8 mouse cellular contexts compared by ENCODE assay signal in genomic region chr6:136827116-136827515, GRCm38 (mm10). TPM values are rescaled to one million over a fixed set of nuclear protein-coding genes. Genes with fewer than 3 reads are reported as not detected.
DNase-seq lines count a peak whose midpoint lies in the region; ATAC-seq and TF ChIP-seq lines count a peak whose summit lies in the region.

No protein-coding gene starts in this region.

- DNase-seq in heart, adult 18-20 months: no peak
- DNase-seq in liver, postnatal 0 days: no peak
- no peak for DNase-seq in ovary, postnatal 14 days (ENCODE audit: low spot score)
- no peak for DNase-seq in ovary, adult 18-20 months (ENCODE audit: low spot score)
- DNase-seq in cerebellum, adult 11-12 months: no peak

- H3K27me3 ChIP-seq in heart, embryonic 14.5 days (ENCODE audit: control insufficient read depth, insufficient read depth, low read length): no peaks in the 10 kb centered on the region
- no peaks in the 10 kb centered on the region for H3K27me3 ChIP-seq in ES-Bruce4 (ENCODE audit: control insufficient read depth, insufficient read depth, low read length, poor library complexity, severe bottlenecking)
- no peaks in the 10 kb centered on the region for H3K27me3 ChIP-seq in forebrain, embryonic 16.5 days (replicated peaks; ENCODE audit: control insufficient read depth, insufficient read depth, low read length)
- H3K27me3 ChIP-seq in liver, postnatal 0 days (ENCODE audit: insufficient read depth, low read length): no peaks in the 10 kb centered on the region

- H3K4me1 ChIP-seq in heart, embryonic 14.5 days (ENCODE audit: control insufficient read depth in 2 of 2, insufficient read depth in 2 of 2, low read length in 2 of 2): peaks cover 0 to 9% of the 10 kb centered on the region in 2 experiments; a peak in 2 of 4 replicates
- no peaks in the 10 kb centered on the region for H3K4me1 ChIP-seq in ES-Bruce4 (ENCODE audit: control insufficient read depth, insufficient read depth, low read length)
- H3K4me1 ChIP-seq in forebrain, embryonic 16.5 days (replicated peaks; ENCODE audit: control insufficient read depth, insufficient read depth, low read length): peaks cover 8% of the 10 kb centered on the region
- H3K4me1 ChIP-seq in liver, postnatal 0 days (ENCODE audit: insufficient read depth): peaks cover 16% of the 10 kb centered on the region

- whole genome bisulfite sequencing in heart, embryonic 14.5 days: 13% methylated on average over 7 of the region's 7 CpGs
- WGBS in forebrain, embryonic 16.5 days: 17% methylated on average over 7 of the region's 7 CpGs
- 4% methylated on average over 7 of the region's 7 CpGs for WGBS in liver, postnatal 0 days (ENCODE audit: insufficient replicate concordance)

- no peak for TF ChIP-seq EP300 in ES-Bruce4 (IDR thresholded peaks at IDR 0.05; ENCODE audit: insufficient read depth, low read depth, low read length)
- TF ChIP-seq EP300 in liver, postnatal 0 days (IDR thresholded peaks at IDR 0.05; ENCODE audit: low read depth): no peak

- TF ChIP-seq POLR2A in ES-Bruce4 (IDR thresholded peaks at IDR 0.05; ENCODE audit: insufficient read depth, low read length): no peak

- H3K9me3 ChIP-seq in heart, embryonic 14.5 days (ENCODE audit: control insufficient read depth, low read length): no peaks in the 10 kb centered on the region
- H3K9me3 ChIP-seq in ES-Bruce4 (replicated peaks; ENCODE audit: control insufficient read depth, insufficient read depth, low read length, poor library complexity, severe bottlenecking): no peaks in the 10 kb centered on the region
- no peaks in the 10 kb centered on the region for H3K9me3 ChIP-seq in forebrain, embryonic 16.5 days (ENCODE audit: control insufficient read depth, low read length)
- H3K9me3 ChIP-seq in liver, postnatal 0 days (ENCODE audit: low read length): no peaks in the 10 kb centered on the region

- H3K4me2 ChIP-seq in heart, embryonic 14.5 days (ENCODE audit: low read length): peak overlapping the region; percentile 90
- H3K4me2 ChIP-seq in forebrain, embryonic 16.5 days (ENCODE audit: low read length): peak overlapping the region; percentile 84
- peak overlapping the region; percentile 89 for H3K4me2 ChIP-seq in liver, postnatal 0 days (ENCODE audit: low read depth, low read length)

- H3K27ac ChIP-seq in heart, embryonic 14.5 days (replicated peaks in 1 of 2; ENCODE audit: control insufficient read depth in 1 of 2, insufficient read depth in 1 of 2, low read depth in 2 of 2, low read length in 2 of 2): peak overlapping the region in 1 of 2 experiments; percentile 79; a peak in 2 of 4 replicates
- 0 out of 2 replicates have a peak overlapping the region, but pooled peaks have one; percentile 51 for H3K27ac ChIP-seq in ES-Bruce4 (ENCODE audit: insufficient read depth, low read length)
- H3K27ac ChIP-seq in forebrain, embryonic 16.5 days (ENCODE audit: low read length): no peak overlapping the region; the same call in 1 of the 2 replicates
- peak overlapping the region; percentile 90 for H3K27ac ChIP-seq in liver, postnatal 0 days (ENCODE audit: low read depth)

- H3K9ac ChIP-seq in heart, embryonic 14.5 days (ENCODE audit: low read length): peak overlapping the region; percentile 99
- H3K9ac ChIP-seq in ES-Bruce4 (ENCODE audit: low read depth, poor library complexity, severe bottlenecking): peak overlapping the region; percentile 98
- H3K9ac ChIP-seq in forebrain, embryonic 16.5 days (replicated peaks; ENCODE audit: low read depth, low read length): peak overlapping the region; percentile 97
- H3K9ac ChIP-seq in liver, postnatal 0 days (replicated peaks): peak overlapping the region; percentile 98

- peaks cover 35% of the 10 kb centered on the region for H3K36me3 ChIP-seq in heart, embryonic 14.5 days (ENCODE audit: control insufficient read depth, insufficient read depth, low read length)
- peaks cover 31% of the 10 kb centered on the region for H3K36me3 ChIP-seq in ES-Bruce4 (ENCODE audit: control insufficient read depth, insufficient read depth, low read length, poor library complexity, severe bottlenecking)
- peaks cover 21% of the 10 kb centered on the region for H3K36me3 ChIP-seq in forebrain, embryonic 16.5 days (ENCODE audit: control insufficient read depth, insufficient read depth)
- H3K36me3 ChIP-seq in liver, postnatal 0 days (replicated peaks; ENCODE audit: insufficient read depth, low read length): peaks cover 29% of the 10 kb centered on the region

- H3K4me3 ChIP-seq in heart, embryonic 14.5 days (ENCODE audit: control insufficient read depth in 1 of 2, insufficient read depth in 1 of 2, low read depth in 1 of 2, low read length in 2 of 2): peak overlapping the region; percentile 72 to 97
- peak overlapping the region; percentile 99 for H3K4me3 ChIP-seq in ES-Bruce4 (ENCODE audit: low read depth, low read length)
- peak overlapping the region; percentile 100 for H3K4me3 ChIP-seq in forebrain, embryonic 16.5 days (replicated peaks; ENCODE audit: low read length)
- peak overlapping the region; percentile 93 for H3K4me3 ChIP-seq in liver, postnatal 0 days (ENCODE audit: low read depth, low read length)

- no peak for ATAC-seq in heart, embryonic 14.5 days (ENCODE audit: insufficient number of reproducible peaks, insufficient read depth, low FRiP score, low read depth)
- ATAC-seq in forebrain, embryonic 16.5 days: no peak
- ATAC-seq in liver, postnatal 0 days: no peak

- TF ChIP-seq CTCF in ES-Bruce4 (IDR thresholded peaks at IDR 0.05; ENCODE audit: low read depth, low read length): no peak
- no peak for TF ChIP-seq CTCF in liver, postnatal 0 days (IDR thresholded peaks at IDR 0.05; ENCODE audit: low read depth)

RNA-seq across cellular contexts. Expression of gene BC049715, which starts 0.3 kb away (rescaled TPM):
- polyA plus RNA-seq in heart, embryonic 14.5 days (2014; fragmentation: Nextera tagmentation; extraction: Ambion mirVana): 1.1 and 2.3 TPM in 2 replicates
- 1 to 10 TPM in 1 of 2 experiments, under 1 TPM in 1; 0.80 to 1.1 TPM for total RNA-seq in heart, adult 18-20 months (2021)
- 0.25 and 0.49 TPM in 2 replicates for polyA plus RNA-seq in ES-Bruce4 (2011; ENCODE audit: insufficient read depth, insufficient read length, low read depth, missing spikeins)
- 1.0 and 1.4 TPM in 2 replicates for polyA plus RNA-seq in forebrain, embryonic 16.5 days (2015; fragmentation: Nextera tagmentation; extraction: Ambion mirVana)
- polyA plus RNA-seq in liver, postnatal 0 days (2015; fragmentation: Nextera tagmentation; extraction: Ambion mirVana): 0.44 and 0.99 TPM in 2 replicates

RNA-seq across cellular contexts. Expression of gene Wbp11, which starts 0.9 kb away (rescaled TPM):
- 67.7 and 69.5 TPM in 2 replicates for polyA plus RNA-seq in heart, embryonic 14.5 days (2014; fragmentation: Nextera tagmentation; extraction: Ambion mirVana)
- total RNA-seq in heart, adult 18-20 months (2021): 10 to 100 TPM; 53.4 to 64.0 TPM
- polyA plus RNA-seq in ES-Bruce4 (2011; ENCODE audit: insufficient read depth, insufficient read length, low read depth, missing spikeins): 151 and 164 TPM in 2 replicates
- polyA plus RNA-seq in forebrain, embryonic 16.5 days (2015; fragmentation: Nextera tagmentation; extraction: Ambion mirVana): 79.2 and 82.3 TPM in 2 replicates
- 32.8 and 33.8 TPM in 2 replicates for polyA plus RNA-seq in liver, postnatal 0 days (2015; fragmentation: Nextera tagmentation; extraction: Ambion mirVana)

RNA-seq across cellular contexts. Expression of gene Smco3, which starts 8.1 kb away (rescaled TPM):
- polyA plus RNA-seq in heart, embryonic 14.5 days (2014; fragmentation: Nextera tagmentation; extraction: Ambion mirVana): not detected in 2 replicates
- not detected for total RNA-seq in heart, adult 18-20 months (2021)
- not detected in 2 replicates for polyA plus RNA-seq in ES-Bruce4 (2011; ENCODE audit: insufficient read depth, insufficient read length, low read depth, missing spikeins)
- 0.54 and 0.91 TPM in 2 replicates for polyA plus RNA-seq in forebrain, embryonic 16.5 days (2015; fragmentation: Nextera tagmentation; extraction: Ambion mirVana)
- polyA plus RNA-seq in liver, postnatal 0 days (2015; fragmentation: Nextera tagmentation; extraction: Ambion mirVana): not detected in 2 replicates

RNA-seq across cellular contexts. Expression of gene H2afj, which starts 19.1 kb away (rescaled TPM):
- polyA plus RNA-seq in heart, embryonic 14.5 days (2014; fragmentation: Nextera tagmentation; extraction: Ambion mirVana): 71.4 TPM in 2 replicates
- total RNA-seq in heart, adult 18-20 months (2021): 10 to 100 TPM; 30.1 to 35.5 TPM
- 34.3 and 45.0 TPM in 2 replicates for polyA plus RNA-seq in ES-Bruce4 (2011; ENCODE audit: insufficient read depth, insufficient read length, low read depth, missing spikeins)
- polyA plus RNA-seq in forebrain, embryonic 16.5 days (2015; fragmentation: Nextera tagmentation; extraction: Ambion mirVana): 107 and 113 TPM in 2 replicates
- 147 and 152 TPM in 2 replicates for polyA plus RNA-seq in liver, postnatal 0 days (2015; fragmentation: Nextera tagmentation; extraction: Ambion mirVana)

RNA-seq across cellular contexts. Expression of gene Hist4h4, which starts 22.9 kb away (rescaled TPM):
- 0.20 and 0.35 TPM in 2 replicates for polyA plus RNA-seq in heart, embryonic 14.5 days (2014; fragmentation: Nextera tagmentation; extraction: Ambion mirVana)
- total RNA-seq in heart, adult 18-20 months (2021): 1 to 10 TPM; 4.5 to 5.7 TPM
- polyA plus RNA-seq in ES-Bruce4 (2011; ENCODE audit: insufficient read depth, insufficient read length, low read depth, missing spikeins): 0.46 and 0.63 TPM in 2 replicates
- 0.62 and 0.81 TPM in 2 replicates for polyA plus RNA-seq in forebrain, embryonic 16.5 days (2015; fragmentation: Nextera tagmentation; extraction: Ambion mirVana)
- 1.1 and 1.4 TPM in 2 replicates for polyA plus RNA-seq in liver, postnatal 0 days (2015; fragmentation: Nextera tagmentation; extraction: Ambion mirVana)
